In the genomic region with DNA sequence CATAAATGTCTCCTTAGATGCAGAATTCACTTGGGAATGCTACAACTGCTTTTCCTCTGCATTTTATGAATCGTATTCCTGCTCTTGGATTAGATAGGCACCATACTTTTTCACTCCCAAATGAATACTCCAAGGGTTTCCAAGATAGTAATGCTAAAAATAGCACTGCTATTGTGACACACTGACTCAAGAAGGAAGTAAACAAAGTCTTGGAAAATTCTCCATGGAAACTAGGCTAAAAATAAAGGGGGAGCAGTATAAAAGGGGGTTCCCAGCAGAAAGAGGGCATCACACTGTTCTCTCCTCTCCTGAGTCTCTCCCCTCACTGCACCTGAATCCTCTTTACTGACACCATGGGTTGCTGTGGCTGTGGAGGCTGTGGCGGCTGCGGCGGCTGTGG, we compare ENCODE assay signal across 24 mouse cellular contexts. TPM values are rescaled to one million over a fixed set of nuclear protein-coding genes. Genes with fewer than 3 reads are reported as not detected.
DNase-seq lines count a peak whose midpoint lies in the region; ATAC-seq lines count a peak whose summit lies in the region.
"Had no signal": no experiment of that assay in that cellular context is flagged by ENCODE, and none has a peak within 500 bp of the region (broad histone marks: within the 10 kb centered on the region; RNA-seq: fewer than 3 reads in every experiment).

Gene Krtap28-13 (plus strand): TSS at position 288 of the 400 bp plus-strand sequence.

- no peak; the same call in 1 of the 2 replicates for ATAC-seq in heart, embryonic 16.5 days (replicated peaks; ENCODE audit: extremely low read depth, insufficient read depth, low FRiP score)
- no peak for ATAC-seq in megakaryocyte, adult 5-6 weeks (ENCODE audit: poor library complexity, severe bottlenecking)
- no peak for ATAC-seq in intestine, embryonic 15.5 days
- ATAC-seq: forebrain, embryonic 16.5 days; intestine, embryonic 16.5 days had no signal

- H3K4me3 ChIP-seq in heart, embryonic 16.5 days (ENCODE audit: low read length), result no peak within 1 kb of the TSS
- H3K4me3 ChIP-seq in megakaryocyte, embryonic 14.5 days (replicated peaks), result peak within 1 kb of the TSS; percentile 77
- H3K4me3 ChIP-seq in intestine, embryonic 15.5 days (replicated peaks), result no peak within 1 kb of the TSS
- H3K4me3 ChIP-seq: embryonic facial prominence, embryonic 12.5 days; forebrain, embryonic 12.5 days had no signal

- H3K27ac ChIP-seq in heart, embryonic 16.5 days (ENCODE audit: low read length), result peak within 1 kb of the TSS; percentile 23
- H3K27ac ChIP-seq in intestine, embryonic 15.5 days, result no peak within 1 kb of the TSS
- H3K27ac ChIP-seq: embryonic facial prominence, embryonic 12.5 days; forebrain, embryonic 12.5 days; hindbrain, embryonic 14.5 days had no signal

- no peak for DNase-seq in heart, postnatal 25 days (ENCODE audit: low spot score)
- DNase-seq in ZHBTc4 (ENCODE audit: low read depth, low spot score), result peak; percentile 39
- DNase-seq in left cerebral cortex, postnatal 14 days (ENCODE audit: low spot score in 2 of 2), result no peak
- DNase-seq: adrenal gland, postnatal 10 days; cerebellum, adult 11-12 months; cerebellum, adult 9-10 months; cerebellum, postnatal 25 days; gastrocnemius, postnatal 14 days; kidney, adult 2 months had no signal

- H3K4me2 ChIP-seq in heart, embryonic 16.5 days (ENCODE audit: low read depth, low read length), result no peak within 1 kb of the TSS
- no peak within 1 kb of the TSS for H3K4me2 ChIP-seq in intestine, embryonic 15.5 days (replicated peaks)
- H3K4me2 ChIP-seq: embryonic facial prominence, embryonic 12.5 days; forebrain, embryonic 12.5 days; hindbrain, embryonic 14.5 days had no signal

- peaks cover 13% of the 10 kb centered on the region for H3K4me1 ChIP-seq in heart, embryonic 16.5 days (ENCODE audit: control insufficient read depth, insufficient read depth, low read length)
- H3K4me1 ChIP-seq in megakaryocyte, embryonic 14.5 days, result no peaks in the 10 kb centered on the region; the same call in 1 of the 2 replicates
- H3K4me1 ChIP-seq in intestine, embryonic 15.5 days (replicated peaks), result no peaks in the 10 kb centered on the region
- H3K4me1 ChIP-seq: embryonic facial prominence, embryonic 12.5 days; forebrain, embryonic 12.5 days had no signal

- H3K36me3 ChIP-seq in heart, embryonic 16.5 days (ENCODE audit: control insufficient read depth, insufficient read depth), result no peaks in the 10 kb centered on the region
- H3K36me3 ChIP-seq in megakaryocyte, embryonic 14.5 days (replicated peaks; ENCODE audit: low read length), result no peaks in the 10 kb centered on the region
- no peaks in the 10 kb centered on the region for H3K36me3 ChIP-seq in intestine, embryonic 15.5 days
- H3K36me3 ChIP-seq: embryonic facial prominence, embryonic 12.5 days; forebrain, embryonic 12.5 days had no signal

- no peaks in the 10 kb centered on the region for H3K9me3 ChIP-seq in heart, embryonic 16.5 days (replicated peaks; ENCODE audit: control insufficient read depth, low read length)
- peaks cover 9% of the 10 kb centered on the region; the same call in 1 of the 2 replicates for H3K9me3 ChIP-seq in megakaryocyte, embryonic 14.5 days
- H3K9me3 ChIP-seq in intestine, embryonic 15.5 days, result no peaks in the 10 kb centered on the region
- H3K9me3 ChIP-seq: embryonic facial prominence, embryonic 12.5 days; forebrain, embryonic 12.5 days had no signal

- H3K9ac ChIP-seq in heart, embryonic 16.5 days (ENCODE audit: low read length), result no peak within 1 kb of the TSS
- no peak within 1 kb of the TSS for H3K9ac ChIP-seq in intestine, embryonic 15.5 days
- H3K9ac ChIP-seq: embryonic facial prominence, embryonic 12.5 days; forebrain, embryonic 12.5 days; hindbrain, embryonic 14.5 days had no signal

- intact Hi-C loops in heart, postnatal 25 days (cut with DNase I), result no loop called here
- intact Hi-C loops in left cerebral cortex, postnatal 14 days (cut with DNase I), result loop anchor here (10.0 kb wide), 2 partner anchors 124 to 654 kb away; no protein-coding TSS in a partner anchor

- H3K27me3 ChIP-seq in heart, embryonic 16.5 days (ENCODE audit: control insufficient read depth, insufficient read depth, low read length), result no peaks in the 10 kb centered on the region
- H3K27me3 ChIP-seq in megakaryocyte, embryonic 14.5 days (replicated peaks), result no peaks in the 10 kb centered on the region
- no peaks in the 10 kb centered on the region for H3K27me3 ChIP-seq in intestine, embryonic 15.5 days (replicated peaks)
- H3K27me3 ChIP-seq: embryonic facial prominence, embryonic 12.5 days; forebrain, embryonic 12.5 days had no signal

- WGBS in heart, embryonic 16.5 days, result 78% methylated on average over 4 of the region's 4 CpGs
- WGBS in intestine, embryonic 15.5 days, result 90% methylated on average over 4 of the region's 4 CpGs

RNA-seq across cellular contexts. Expression of gene Krtap28-13, which starts in this region (rescaled TPM):
- polyA plus RNA-seq in heart, embryonic 16.5 days (2015; fragmentation: Nextera tagmentation; extraction: Ambion mirVana), result not detected in 2 replicates
- total RNA-seq in heart, postnatal 25 days (2021), result not detected
- 1.9 TPM in 1 of 2 replicates, not detected in the other for polyA plus RNA-seq in megakaryocyte, embryonic 14.5 days (2012; ENCODE audit: insufficient read depth, low replicate concordance)
- not detected in 2 replicates for total RNA-seq in megakaryocyte, adult 5-6 weeks (2015)
- not detected in 2 replicates for total RNA-seq in megakaryocyte, adult 5-6 weeks (2017)
- not detected in 2 replicates for polyA plus RNA-seq in intestine, embryonic 15.5 days (2015; fragmentation: Nextera tagmentation; extraction: Ambion mirVana)
- not detected for total RNA-seq in left cerebral cortex, postnatal 14 days (2021)
- total RNA-seq: adrenal gland, postnatal 10 days; adrenal gland, postnatal 4 days; gastrocnemius, adult 18-20 months; gastrocnemius, postnatal 14 days; hematopoietic stem cell, adult 5-6 weeks had no signal
- polyA plus RNA-seq: cortical plate, adult 2 months; embryonic facial prominence, embryonic 12.5 days; forebrain, embryonic 12.5 days; forebrain, embryonic 16.5 days; gonadal fat pad, adult 2 months; heart, embryonic 14.5 days; hindbrain, embryonic 14.5 days; intestine, embryonic 16.5 days; kidney, adult 2 months had no signal
